In genomic region chr4:137367275-137368088, GRCm38 (mm10) we compare ENCODE assay signal across 10 mouse cellular contexts. TPM values are rescaled to one million over a fixed set of nuclear protein-coding genes. Genes with fewer than 3 reads are reported as not detected.
A peak's percentile ranks its signal among the peaks of the same experiment; 100 is the strongest.
DNase-seq lines count a peak whose midpoint lies in the region; ATAC-seq and TF ChIP-seq lines count a peak whose summit lies in the region.
"Had no signal": no experiment of that assay in that cellular context is flagged by ENCODE, and none has a peak within 500 bp of the region (broad histone marks: within the 10 kb centered on the region; RNA-seq: fewer than 3 reads in every experiment).

No protein-coding gene starts in this region.

- no peaks in the 10 kb centered on the region for H3K36me3 ChIP-seq in kidney, adult 2 months (ENCODE audit: control insufficient read depth, insufficient read depth, low read length)
- H3K36me3 ChIP-seq in liver, embryonic 15.5 days (replicated peaks), result no peaks in the 10 kb centered on the region
- H3K36me3 ChIP-seq: neural tube, embryonic 12.5 days had no signal

- WGBS in kidney, adult 2 months, result 34% methylated on average over 5 of the region's 5 CpGs
- 6% methylated on average over 5 of the region's 5 CpGs for WGBS in liver, embryonic 15.5 days (ENCODE audit: insufficient replicate concordance)

- H3K27me3 ChIP-seq in kidney, adult 2 months (replicated peaks; ENCODE audit: control insufficient read depth, insufficient read depth, low read length), result no peaks in the 10 kb centered on the region
- no peaks in the 10 kb centered on the region; the same call in 1 of the 2 replicates for H3K27me3 ChIP-seq in liver, embryonic 15.5 days
- H3K27me3 ChIP-seq: neural tube, embryonic 12.5 days had no signal

- intact Hi-C loops in heart, postnatal 14 days (cut with DNase I), result no loop called here

- no peaks in the 10 kb centered on the region for H3K9me3 ChIP-seq in liver, embryonic 15.5 days (replicated peaks)
- H3K9me3 ChIP-seq: neural tube, embryonic 12.5 days had no signal

- TF ChIP-seq POLR2A in kidney, adult 2 months (IDR thresholded peaks at IDR 0.05; ENCODE audit: low read depth, low read length), result no peak

- H3K27ac ChIP-seq in kidney, adult 2 months (ENCODE audit: insufficient read depth, low read depth, low read length), result peak overlapping the region; percentile 57
- peak overlapping the region; percentile 66 for H3K27ac ChIP-seq in liver, embryonic 15.5 days (replicated peaks)
- H3K27ac ChIP-seq: neural tube, embryonic 12.5 days had no signal

- TF ChIP-seq CTCF in kidney, adult 2 months (conservative IDR thresholded peaks at IDR 0.05; ENCODE audit: insufficient read depth, insufficient read length, low read depth, low read length), result no peak

- ATAC-seq in liver, embryonic 15.5 days (ENCODE audit: insufficient read depth), result peak; percentile 22; the same call in 1 of the 2 replicates

- no peak overlapping the region for H3K4me3 ChIP-seq in kidney, adult 2 months (ENCODE audit: insufficient read depth, low read depth, low read length)
- H3K4me3 ChIP-seq in liver, embryonic 15.5 days (replicated peaks), result no peak overlapping the region
- H3K4me3 ChIP-seq: neural tube, embryonic 12.5 days had no signal

- H3K4me1 ChIP-seq in kidney, adult 2 months (ENCODE audit: control insufficient read depth, insufficient read depth, low read length), result no peaks in the 10 kb centered on the region; the same call in 1 of the 2 replicates
- H3K4me1 ChIP-seq in liver, embryonic 15.5 days (replicated peaks), result peaks cover 40% of the 10 kb centered on the region

- H3K4me2 ChIP-seq in liver, embryonic 15.5 days, result peak overlapping the region; percentile 0; the same call in 1 of the 2 replicates
- H3K4me2 ChIP-seq: neural tube, embryonic 12.5 days had no signal

- no peak overlapping the region for H3K9ac ChIP-seq in liver, embryonic 15.5 days
- H3K9ac ChIP-seq: neural tube, embryonic 12.5 days had no signal

- DNase-seq in kidney, adult 2 months, result peak; percentile 70
- DNase-seq in kidney, adult 8-10 months, result no peak
- peak; percentile 30 for DNase-seq in adipocyte (ENCODE audit: low spot score)
- peak; percentile 37 to 52 for DNase-seq in heart, postnatal 14 days
- peak; percentile 87 for DNase-seq in spleen, postnatal 36 days (ENCODE audit: low spot score in 2 of 2)
- DNase-seq in right cerebral cortex, postnatal 4 days, result no peak
- no peak for DNase-seq in right cerebral cortex, postnatal 36 days (ENCODE audit: low spot score in 2 of 2)

RNA-seq across cellular contexts. Expression of gene Cdc42, which starts 10.0 kb away (rescaled TPM):
- polyA plus RNA-seq in kidney, adult 2 months (2012; rRNA removed), result 83.5 and 116 TPM in 2 replicates
- 100 to 1,000 TPM; 182 to 187 TPM for total RNA-seq in heart, postnatal 14 days (2021)
- 247 and 249 TPM in 2 replicates for polyA plus RNA-seq in liver, embryonic 15.5 days (2015; fragmentation: Nextera tagmentation; extraction: Ambion mirVana)

RNA-seq across cellular contexts. Expression of gene Cela3a, which starts 42.1 kb away (rescaled TPM):
- polyA plus RNA-seq in kidney, adult 2 months (2012; rRNA removed), result not detected in 2 replicates
- total RNA-seq in heart, postnatal 14 days (2021), result not detected
- not detected in 2 replicates for polyA plus RNA-seq in liver, embryonic 15.5 days (2015; fragmentation: Nextera tagmentation; extraction: Ambion mirVana)
- total RNA-seq: adrenal gland, postnatal 36 days had no signal
- polyA plus RNA-seq: neural tube, embryonic 12.5 days had no signal

Comparison
In these comparisons a context has a peak if more than half of its experiments do, and no peak if none do; other contexts are left out.
1. DNase-seq: peak in kidney, adult 2 months (single experiment), adipocyte (single experiment), heart, postnatal 14 days (2 of 2) and spleen, postnatal 36 days (2 of 2); none in kidney, adult 8-10 months (0 of 2), right cerebral cortex, postnatal 4 days (single experiment) and right cerebral cortex, postnatal 36 days (0 of 2).